Mouse (Mus musculus) kidney, embryonic 16.5 days (tissue): ENCODE measurements around the gene Bank1. TPM values are rescaled to one million over a fixed set of nuclear protein-coding genes. Genes with fewer than 3 reads are reported as not detected.

Experiments used
- ATAC-seq: fragments of 200-750 bp; cut with Nextera tagmentation; 2 replicates; pipeline ENCODE4 v1.8.0; 2017; ENCODE audit warnings: moderate TSS enrichment; ENCODE audit not compliant: low FRiP score, low TSS enrichment
- H3K27ac ChIP-seq: fragments of 300-500 bp; sonication (generic); 2 replicates; pipeline ENCODE4 v1.5.1; 2014; ENCODE audit warnings: low read length
- H3K27me3 ChIP-seq: fragments of 300-500 bp; sonication (generic); 2 replicates; pipeline ENCODE4 v1.6.1; 2014; ENCODE audit warnings: low read length, control low read depth, mixed read lengths; ENCODE audit not compliant: insufficient read depth
- H3K36me3 ChIP-seq: fragments of 300-500 bp; sonication (generic); 2 replicates; pipeline ENCODE4 v1.6.1; 2014; ENCODE audit warnings: low read length, control low read depth, mixed read lengths; ENCODE audit not compliant: insufficient read depth
- H3K4me1 ChIP-seq: fragments of 300-500 bp; sonication (generic); 2 replicates; pipeline ENCODE4 v1.6.1; 2014; ENCODE audit warnings: low read length, control low read depth, mixed read lengths; ENCODE audit not compliant: insufficient read depth
- H3K4me2 ChIP-seq: fragments of 300-500 bp; sonication (generic); replicated peaks from 2 replicates; pipeline ENCODE4 v1.6.1; 2014; ENCODE audit warnings: low read depth, low read length
- H3K4me3 ChIP-seq: fragments of 300-500 bp; sonication (generic); 2 replicates; pipeline ENCODE4 v1.5.1; 2014; ENCODE audit warnings: mild to moderate bottlenecking, low read length
- H3K9ac ChIP-seq: fragments of 300-500 bp; sonication (generic); replicated peaks from 2 replicates; pipeline ENCODE4 v1.6.1; 2014; ENCODE audit warnings: low read length
- H3K9me3 ChIP-seq: fragments of 300-500 bp; sonication (generic); 2 replicates; pipeline ENCODE4 v1.6.1; 2016; ENCODE audit warnings: low read length, control low read depth
- WGBS: fragments of 180-500 bp; shearing (Covaris S2); extraction: QIAGEN DNeasy Blood & Tissue Kit; methylation state at CpG from one replicate; pipeline ENCODE4 v1.1.7; 2014; 5-methylcytosine and 5-hydroxymethylcytosine counted together
- polyA plus RNA-seq: library from polyadenylated mRNA; unstranded; fragments of >200 nt; fragmentation: Nextera tagmentation; extraction: Ambion mirVana; gene quantifications from 2 replicates; pipeline ENCODE4 v1.2.1, GENCODE M21; 2015

The Bank1 gene
- polyA plus RNA-seq, 1 experiment from 2014 or later, result 0.81 TPM

- 84% methylated on average over 2 of the region's 2 CpGs for WGBS
- Histone ChIP-seq H3K27ac (no peak overlapping the region), H3K4me3 (no peak overlapping the region), H3K4me2 (no peak overlapping the region), H3K36me3 (no peaks in the 10 kb centered on the region), H3K9me3 (no peaks in the 10 kb centered on the region), H3K4me1 (no peaks in the 10 kb centered on the region), H3K27me3 (no peaks in the 10 kb centered on the region), H3K9ac (no peak overlapping the region)
- ATAC-seq, result no peak
These were observed 38.0 kb downstream of the Bank1 start for GRCm38 (mm10) chr3:136287883-136288282.

GRCm38 (mm10) chr3:136264969-136265595, 60.8 kb downstream of the Bank1 start:
- Histone ChIP-seq H3K27me3 (no peaks in the 10 kb centered on the region), H3K4me1 (no peaks in the 10 kb centered on the region), H3K4me3 (no peak overlapping the region), H3K27ac (no peak overlapping the region), H3K9ac (no peak overlapping the region), H3K4me2 (no peak overlapping the region), H3K9me3 (no peaks in the 10 kb centered on the region), H3K36me3 (no peaks in the 10 kb centered on the region)
- WGBS, result 63% methylated on average over 8 of the region's 8 CpGs
- ATAC-seq, result no peak

DNA sequence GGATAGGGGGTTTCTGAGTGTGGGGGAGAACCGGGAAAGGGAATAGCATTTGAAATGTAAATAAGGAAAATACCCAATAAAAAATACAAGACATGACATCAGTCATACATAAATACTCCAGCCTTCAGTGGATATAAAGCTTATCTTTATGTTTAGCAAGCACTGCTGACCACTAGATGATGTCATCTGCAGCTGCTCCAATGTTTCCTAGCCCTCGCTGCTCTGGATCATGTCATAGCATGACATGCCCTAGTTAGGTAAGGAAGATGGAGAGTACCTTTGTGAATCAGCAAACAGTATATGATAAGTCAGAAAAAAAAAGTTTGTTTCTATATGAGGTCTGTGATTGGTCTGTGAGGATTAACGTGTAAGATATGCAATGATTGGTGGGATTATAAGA, 68.1 kb downstream of the Bank1 start:
- no peak overlapping the region for H3K9ac ChIP-seq
- WGBS, result 76% methylated on average over 3 of the region's 3 CpGs
- no peaks in the 10 kb centered on the region for H3K36me3 ChIP-seq

GRCm38 (mm10) chr3:136254713-136255112, 71.2 kb downstream of the Bank1 start:
- no peaks in the 10 kb centered on the region for H3K4me1 ChIP-seq
- 51% methylated on average over 2 of the region's 2 CpGs for WGBS
- no peaks in the 10 kb centered on the region for H3K9me3 ChIP-seq
- H3K36me3 ChIP-seq, result no peaks in the 10 kb centered on the region
- H3K27ac ChIP-seq, result no peak overlapping the region
- no peak overlapping the region for H3K4me2 ChIP-seq
- H3K27me3 ChIP-seq, result no peaks in the 10 kb centered on the region
- no peak for ATAC-seq
- H3K4me3 ChIP-seq, result no peak overlapping the region
- H3K9ac ChIP-seq, result no peak overlapping the region

More for the DNA sequence above, 68.1 kb downstream of the Bank1 start:
- no peak overlapping the region for H3K4me3 ChIP-seq
- H3K4me1 ChIP-seq, result no peaks in the 10 kb centered on the region
- H3K4me2 ChIP-seq, result no peak overlapping the region
- H3K9me3 ChIP-seq, result no peaks in the 10 kb centered on the region
- H3K27me3 ChIP-seq, result no peaks in the 10 kb centered on the region
- H3K27ac ChIP-seq, result no peak overlapping the region
- no peak for ATAC-seq

DNA sequence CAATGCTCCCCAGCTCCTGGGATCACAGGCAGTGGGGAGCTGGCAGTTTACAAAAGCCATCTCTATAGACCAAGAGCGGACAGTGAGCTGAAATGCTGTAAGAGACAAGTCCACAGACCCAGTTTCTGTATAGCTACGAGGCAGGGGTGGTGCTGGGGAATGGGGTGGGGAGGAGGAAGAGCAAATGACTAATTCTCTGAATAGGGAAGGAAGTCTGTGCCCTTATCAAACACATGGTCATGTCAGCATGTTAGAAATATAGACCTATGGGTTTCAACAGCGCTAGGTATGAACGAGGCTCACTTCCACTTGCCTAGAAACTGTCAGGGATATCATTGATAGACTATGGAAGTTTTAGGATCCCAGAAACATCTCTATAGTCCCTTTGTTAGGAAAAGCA, 73.0 kb downstream of the Bank1 start:
- no peak overlapping the region for H3K27ac ChIP-seq
- no peak overlapping the region for H3K4me2 ChIP-seq
- no peak for ATAC-seq
- no peak overlapping the region for H3K4me3 ChIP-seq
- 79% methylated on average over 4 of the region's 4 CpGs for WGBS
- no peaks in the 10 kb centered on the region for H3K4me1 ChIP-seq
- H3K9me3 ChIP-seq, result no peaks in the 10 kb centered on the region
- no peaks in the 10 kb centered on the region for H3K27me3 ChIP-seq
- H3K9ac ChIP-seq, result no peak overlapping the region
- H3K36me3 ChIP-seq, result no peaks in the 10 kb centered on the region

GRCm38 (mm10) chr3:136251578-136251977, 74.3 kb downstream of the Bank1 start:
- no peak overlapping the region for H3K9ac ChIP-seq
- no peak for ATAC-seq
- no peaks in the 10 kb centered on the region for H3K27me3 ChIP-seq
- no peaks in the 10 kb centered on the region for H3K9me3 ChIP-seq
- no peaks in the 10 kb centered on the region for H3K36me3 ChIP-seq
- H3K4me1 ChIP-seq, result no peaks in the 10 kb centered on the region
- H3K4me3 ChIP-seq, result no peak overlapping the region
- no peak overlapping the region for H3K27ac ChIP-seq
- no peak overlapping the region for H3K4me2 ChIP-seq
- WGBS, result 89% methylated on average over 4 of the region's 4 CpGs

DNA sequence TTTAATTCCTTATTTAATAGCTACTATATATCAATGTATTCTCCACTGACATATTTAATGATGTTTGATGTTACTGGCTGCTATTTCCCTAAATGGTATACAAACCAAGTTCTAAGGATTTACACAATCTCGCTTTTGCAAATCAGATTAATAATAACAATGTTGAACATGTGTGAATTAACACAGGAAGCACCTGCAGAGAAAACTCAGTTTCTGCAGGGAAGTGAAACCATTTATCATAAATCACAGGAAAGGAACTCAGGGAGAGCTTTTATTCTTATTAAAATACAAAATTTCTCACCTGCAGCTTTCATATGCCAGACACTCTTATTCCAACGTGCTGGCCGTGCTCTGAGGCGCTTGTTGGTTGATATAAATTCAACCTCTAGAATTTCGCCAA, 78.5 kb downstream of the Bank1 start:
- Histone ChIP-seq H3K4me1 (no peaks in the 10 kb centered on the region), H3K9ac (no peak overlapping the region), H3K27ac (no peak overlapping the region), H3K4me3 (no peak overlapping the region), H3K4me2 (no peak overlapping the region), H3K9me3 (no peaks in the 10 kb centered on the region), H3K36me3 (no peaks in the 10 kb centered on the region), H3K27me3 (no peaks in the 10 kb centered on the region)
- ATAC-seq, result no peak
- WGBS, result 58% methylated on average over 5 of the region's 5 CpGs

GRCm38 (mm10) chr3:136244931-136245330, 80.9 kb downstream of the Bank1 start:
- Histone ChIP-seq H3K4me3 (no peak overlapping the region), H3K9ac (no peak overlapping the region), H3K4me2 (no peak overlapping the region), H3K4me1 (no peaks in the 10 kb centered on the region), H3K27ac (no peak overlapping the region), H3K27me3 (no peaks in the 10 kb centered on the region), H3K36me3 (no peaks in the 10 kb centered on the region), H3K9me3 (no peaks in the 10 kb centered on the region)
- ATAC-seq, result no peak
- 82% methylated on average over 2 of the region's 2 CpGs for WGBS

- Histone ChIP-seq H3K27ac (no peak overlapping the region), H3K4me3 (no peak overlapping the region), H3K4me1 (no peaks in the 10 kb centered on the region), H3K4me2 (no peak overlapping the region), H3K9me3 (no peaks in the 10 kb centered on the region), H3K9ac (no peak overlapping the region), H3K36me3 (no peaks in the 10 kb centered on the region), H3K27me3 (no peaks in the 10 kb centered on the region)
- 85% methylated on average over 3 of the region's 3 CpGs for WGBS
- no peak for ATAC-seq
These were observed 87.1 kb downstream of the Bank1 start for GRCm38 (mm10) chr3:136238790-136239189.

DNA sequence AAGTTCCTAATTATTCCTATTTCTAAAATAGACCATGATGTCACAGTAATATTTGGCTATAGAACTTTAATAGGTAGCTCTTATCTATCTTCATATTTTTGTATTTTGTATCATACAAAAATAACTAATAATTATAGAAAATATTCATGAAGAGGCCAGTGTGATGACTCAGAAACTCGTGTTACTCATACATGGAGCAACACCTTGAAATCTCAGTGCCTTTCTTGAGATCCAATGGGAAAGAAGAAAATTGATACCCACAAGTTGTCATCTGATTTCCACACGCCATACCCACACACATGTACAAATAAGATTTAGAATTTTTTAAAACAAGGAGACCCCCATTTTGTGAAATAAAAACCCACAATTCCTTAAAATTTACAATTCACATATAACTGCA, 92.4 kb downstream of the Bank1 start:
- 73% methylated on average over 2 of the region's 2 CpGs for WGBS
- Histone ChIP-seq H3K9ac (no peak overlapping the region), H3K4me2 (no peak overlapping the region), H3K27ac (no peak overlapping the region), H3K4me3 (no peak overlapping the region), H3K27me3 (no peaks in the 10 kb centered on the region), H3K36me3 (no peaks in the 10 kb centered on the region), H3K4me1 (no peaks in the 10 kb centered on the region), H3K9me3 (no peaks in the 10 kb centered on the region)
- ATAC-seq, result no peak
